Mouse (Mus musculus) macrophage (primary cell): ENCODE measurements around the gene Tcf3. TPM values are rescaled to one million over a fixed set of nuclear protein-coding genes. Genes with fewer than 3 reads are reported as not detected.

Source experiments
- H3K27ac ChIP-seq: fragments of 350-480 bp; formaldehyde crosslinking; 2 replicates; pipeline ENCODE4 v1.9.0; 2021
- H3K36me3 ChIP-seq: fragments of 350-480 bp; formaldehyde crosslinking; 2 replicates; pipeline ENCODE4 v1.9.0; 2021; ENCODE audit errors: inconsistent target
- H3K4me3 ChIP-seq: fragments of 350-480 bp; formaldehyde crosslinking; 2 replicates; pipeline ENCODE4 v1.9.0; 2021; ENCODE audit errors: inconsistent target
- H3K79me2 ChIP-seq: fragments of 350-480 bp; formaldehyde crosslinking; 2 replicates; pipeline ENCODE4 v1.9.0; 2021; ENCODE audit errors: inconsistent target
- WGBS: methylation state at CpG from one replicate; pipeline ENCODE4 v1.1.7; 2026; ENCODE audit warnings: inconsistent platforms; ENCODE audit not compliant: missing documents; 5-methylcytosine and 5-hydroxymethylcytosine counted together
- polyA plus RNA-seq: library from polyadenylated mRNA; stranded (reverse); fragments of 250-400 nt; gene quantifications from 3 replicates; pipeline ENCODE4 v1.2.4, GENCODE M21; 2018; ENCODE audit warnings: inconsistent platforms

Tcf3 gene
- polyA plus RNA-seq, 1 experiment from 2014 or later, result 9.2 TPM

DNA sequence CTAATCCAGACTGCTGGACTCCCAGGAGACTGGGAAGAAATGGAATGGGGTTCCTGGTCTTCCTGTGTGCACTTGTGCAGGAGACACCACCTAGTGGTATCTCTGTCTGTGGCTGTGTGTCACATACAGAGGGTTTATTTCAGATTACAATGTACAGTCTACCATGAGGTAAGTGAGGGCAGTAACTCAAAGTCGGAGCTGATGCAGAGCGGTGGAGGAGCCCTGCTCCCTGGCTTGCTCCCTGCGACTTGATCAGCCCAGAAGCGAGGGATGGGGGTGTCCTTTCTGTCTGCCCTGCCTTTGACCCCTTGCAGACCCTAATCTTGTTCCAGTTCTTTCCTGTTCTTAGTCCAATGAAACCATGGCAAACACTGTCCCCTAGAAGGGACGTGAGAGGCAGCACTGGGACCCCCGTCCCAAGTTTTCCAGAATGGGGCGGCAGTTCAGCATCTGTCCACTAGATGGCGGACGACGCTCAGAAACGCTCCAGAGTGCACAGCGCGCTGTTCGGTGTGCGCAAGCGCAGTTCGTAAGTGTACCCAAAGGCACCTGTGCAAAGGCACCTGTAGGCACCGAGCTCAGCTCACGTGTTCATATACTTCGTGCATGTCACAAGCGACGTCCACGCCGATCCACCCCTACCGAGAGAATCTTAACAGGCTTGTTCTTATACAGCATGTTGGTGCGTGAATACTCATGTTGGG is 12.6 kb upstream of the Tcf3 start:
- Histone ChIP-seq H3K79me2 (no peaks in the 10 kb centered on the region), H3K36me3 (no peaks in the 10 kb centered on the region), H3K4me3 (no peak overlapping the region), H3K27ac (no peak overlapping the region)
- WGBS, result 10% methylated on average over 26 of the region's 26 CpGs

DNA sequence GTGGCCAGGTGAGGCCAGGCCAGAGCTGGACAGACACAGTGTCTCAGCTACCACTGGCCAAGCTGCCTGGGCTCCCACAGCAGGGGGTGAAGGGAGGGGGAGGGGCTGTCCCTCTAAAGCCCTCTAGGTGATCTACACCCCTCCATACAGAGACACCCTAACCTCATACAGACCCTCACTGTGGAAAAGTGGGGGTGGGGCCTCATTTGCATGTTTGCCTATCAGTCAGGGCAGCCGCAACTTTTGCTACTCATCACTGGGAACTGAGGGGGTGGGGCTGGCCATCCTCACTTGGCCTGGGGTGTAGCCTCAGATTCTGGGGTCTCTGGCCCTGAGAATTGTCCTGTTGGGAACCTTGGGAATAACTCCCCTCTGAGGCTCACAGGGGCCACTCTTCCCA is 11.6 kb upstream of the Tcf3 start:
- WGBS, result 89% methylated on average over 1 of the region's 1 CpGs

DNA sequence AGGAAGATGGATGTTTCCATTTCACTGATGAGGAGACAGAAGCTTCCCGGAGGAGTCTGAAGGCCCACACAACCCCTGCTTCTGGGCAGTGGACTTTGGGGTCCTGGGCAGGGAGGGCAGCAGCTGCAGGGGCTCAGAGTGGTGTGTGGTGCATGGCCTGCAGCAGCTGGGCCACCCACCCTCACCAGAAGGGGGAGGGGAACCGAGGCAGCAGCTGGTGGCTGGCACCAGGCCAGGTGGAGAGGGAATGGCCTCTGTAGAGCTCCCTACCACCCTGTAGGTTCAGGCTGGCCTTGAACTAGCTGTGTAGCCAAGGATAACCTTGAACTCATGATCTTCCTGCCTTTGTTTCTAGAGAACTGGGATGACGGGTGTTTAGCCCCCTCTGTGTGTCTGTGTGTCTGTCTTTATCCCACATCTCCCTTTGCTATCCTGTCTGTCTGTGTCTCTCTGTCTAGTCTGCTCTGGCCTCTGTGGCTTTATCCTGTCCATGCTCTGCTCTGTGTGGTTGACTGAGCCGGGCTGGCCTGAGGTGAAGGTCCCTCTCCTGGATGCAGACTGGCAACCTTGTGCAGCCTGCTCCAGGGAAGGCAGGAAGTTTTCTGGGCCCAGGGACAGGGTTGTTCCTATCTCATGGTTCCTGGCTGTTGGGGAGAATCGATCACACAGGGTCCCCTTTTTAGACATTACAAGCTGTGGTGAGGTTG is 11.0 kb upstream of the Tcf3 start:
- Histone ChIP-seq H3K79me2 (no peaks in the 10 kb centered on the region), H3K4me3 (no peak overlapping the region), H3K27ac (no peak overlapping the region), H3K36me3 (no peaks in the 10 kb centered on the region)
- WGBS, result 64% methylated on average over 5 of the region's 5 CpGs

More for the DNA sequence above, 11.6 kb upstream of the Tcf3 start:
- Histone ChIP-seq H3K79me2 (no peaks in the 10 kb centered on the region), H3K27ac (no peak overlapping the region), H3K4me3 (no peak overlapping the region), H3K36me3 (no peaks in the 10 kb centered on the region)

DNA sequence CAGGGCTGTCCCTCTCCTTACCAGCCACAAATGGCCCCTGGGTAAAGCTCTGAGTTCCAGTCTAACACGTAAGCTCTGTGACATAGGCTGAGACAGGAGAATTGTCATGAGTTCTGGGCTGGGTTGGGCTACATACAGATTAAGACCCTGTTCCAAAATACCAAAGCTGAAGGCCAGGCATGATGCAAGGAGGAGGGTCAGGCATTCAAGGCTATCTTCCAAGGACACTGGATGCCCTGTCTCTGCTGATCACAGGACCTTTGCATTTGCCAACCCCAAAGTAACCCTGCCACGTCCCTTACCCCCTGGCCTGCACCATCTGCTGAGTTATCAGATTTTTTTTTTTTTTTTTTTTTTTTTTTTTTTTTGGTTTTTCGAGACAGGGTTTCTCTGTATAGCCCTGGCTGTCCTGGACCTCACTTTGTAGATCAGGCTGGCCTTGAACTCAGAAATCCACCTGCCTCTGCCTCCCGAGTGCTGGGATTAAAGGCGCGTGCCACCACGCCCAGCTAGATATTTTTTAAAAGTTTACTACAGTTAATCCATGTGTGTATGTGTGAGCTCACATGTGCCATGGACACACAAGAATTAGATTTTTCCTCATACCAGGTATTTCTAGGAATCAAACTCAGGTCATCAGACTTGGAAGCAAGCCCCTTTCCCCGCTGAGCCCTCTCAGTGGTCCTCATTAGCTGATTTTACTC is 10.3 kb upstream of the Tcf3 start:
- no peaks in the 10 kb centered on the region for H3K36me3 ChIP-seq
- 95% methylated on average over 7 of the region's 8 CpGs for WGBS
- H3K79me2 ChIP-seq, result no peaks in the 10 kb centered on the region
- H3K4me3 ChIP-seq, result no peak overlapping the region
- H3K27ac ChIP-seq, result no peak overlapping the region

DNA sequence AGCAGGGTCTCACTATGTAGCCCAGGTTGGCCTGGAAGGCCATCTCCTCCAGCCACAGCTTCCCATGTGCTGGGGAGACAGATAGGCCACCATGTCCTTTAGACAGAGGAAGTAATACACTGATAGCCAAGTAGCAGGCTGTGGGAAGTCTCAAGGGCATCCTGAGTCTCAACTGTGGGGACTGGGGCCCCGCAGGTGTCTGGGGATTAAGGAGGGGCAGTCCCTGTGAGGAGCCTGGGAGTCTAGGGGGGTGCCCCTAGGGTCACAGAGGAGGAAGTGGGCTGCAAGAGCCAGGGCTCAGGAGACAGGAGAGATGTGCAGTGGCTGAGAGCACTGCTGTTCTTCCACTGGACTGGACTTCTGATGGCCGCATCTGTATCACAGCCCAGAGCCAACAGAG is 9.5 kb upstream of the Tcf3 start:
- Histone ChIP-seq H3K36me3 (no peaks in the 10 kb centered on the region), H3K27ac (no peak overlapping the region), H3K79me2 (no peaks in the 10 kb centered on the region), H3K4me3 (no peak overlapping the region)
- WGBS, result 51% methylated on average over 2 of the region's 2 CpGs

DNA sequence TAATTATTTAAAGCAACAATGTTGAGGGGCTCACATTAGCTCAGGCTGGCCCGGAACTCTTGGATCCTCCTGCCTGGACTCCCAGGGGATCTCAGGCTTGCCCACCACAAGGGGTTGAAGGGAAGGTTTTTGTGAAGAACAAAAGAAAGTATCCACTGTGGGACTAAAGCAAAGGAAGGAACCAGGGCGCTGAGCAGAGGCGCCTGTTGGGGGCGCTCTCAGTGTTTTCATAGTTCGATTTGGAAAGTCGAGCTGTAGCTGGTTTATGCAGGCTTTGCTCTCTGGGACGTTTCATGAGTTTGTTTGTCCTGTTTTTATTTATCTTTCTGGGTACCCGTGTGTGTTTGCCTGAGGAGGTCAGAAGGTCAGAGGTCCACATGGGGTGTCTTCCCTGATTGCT is 8.2 kb upstream of the Tcf3 start:
- Histone ChIP-seq H3K79me2 (no peaks in the 10 kb centered on the region), H3K27ac (no peak overlapping the region), H3K4me3 (no peak overlapping the region), H3K36me3 (no peaks in the 10 kb centered on the region)
- 84% methylated on average over 8 of the region's 8 CpGs for WGBS

DNA sequence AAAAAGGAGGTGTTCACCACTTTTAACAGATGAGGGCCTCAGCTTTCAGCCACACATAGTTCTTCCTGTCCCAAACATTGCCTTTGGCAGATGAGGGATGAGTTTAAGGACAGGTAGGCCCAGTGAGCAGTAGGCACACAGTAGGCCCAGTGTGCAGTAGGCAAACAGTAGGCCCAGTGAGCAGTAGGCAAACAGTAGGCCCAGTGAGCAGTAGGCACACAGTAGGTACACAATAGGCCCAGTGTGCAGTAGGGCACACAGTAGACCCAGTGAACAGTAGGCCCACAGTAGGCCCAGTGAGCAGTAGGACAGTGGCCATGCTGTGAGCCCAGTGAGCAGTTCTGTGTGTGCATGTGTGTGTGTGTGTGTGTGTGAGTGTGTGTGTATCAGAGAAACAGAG is 6.6 kb upstream of the Tcf3 start:
- H3K27ac ChIP-seq, result no peak overlapping the region
- no peaks in the 10 kb centered on the region for H3K79me2 ChIP-seq
- no peaks in the 10 kb centered on the region for H3K36me3 ChIP-seq
- H3K4me3 ChIP-seq, result no peak overlapping the region

DNA sequence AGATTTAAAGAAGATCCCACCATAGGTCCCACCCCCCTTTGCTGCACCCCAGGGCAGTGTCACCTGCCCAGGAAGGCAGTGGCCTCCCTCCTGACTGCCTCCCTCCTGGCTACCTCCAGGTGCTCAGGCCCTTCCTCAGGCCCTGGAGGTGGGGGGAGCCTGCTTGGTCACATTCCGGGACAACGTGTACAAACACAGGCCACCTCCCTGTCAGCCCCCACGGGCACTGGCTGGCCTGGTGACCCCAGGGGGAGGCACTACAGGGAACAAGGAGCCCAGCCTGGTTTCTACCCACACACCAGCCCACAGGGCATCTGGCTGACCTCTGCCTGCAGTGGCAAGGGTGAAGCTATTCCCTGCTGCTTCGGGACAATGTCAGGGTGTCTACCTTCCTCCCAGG is 4.5 kb upstream of the Tcf3 start:
- 78% methylated on average over 4 of the region's 4 CpGs for WGBS
- no peak overlapping the region for H3K4me3 ChIP-seq
- H3K79me2 ChIP-seq, result no peaks in the 10 kb centered on the region
- H3K36me3 ChIP-seq, result no peaks in the 10 kb centered on the region
- no peak overlapping the region for H3K27ac ChIP-seq

DNA sequence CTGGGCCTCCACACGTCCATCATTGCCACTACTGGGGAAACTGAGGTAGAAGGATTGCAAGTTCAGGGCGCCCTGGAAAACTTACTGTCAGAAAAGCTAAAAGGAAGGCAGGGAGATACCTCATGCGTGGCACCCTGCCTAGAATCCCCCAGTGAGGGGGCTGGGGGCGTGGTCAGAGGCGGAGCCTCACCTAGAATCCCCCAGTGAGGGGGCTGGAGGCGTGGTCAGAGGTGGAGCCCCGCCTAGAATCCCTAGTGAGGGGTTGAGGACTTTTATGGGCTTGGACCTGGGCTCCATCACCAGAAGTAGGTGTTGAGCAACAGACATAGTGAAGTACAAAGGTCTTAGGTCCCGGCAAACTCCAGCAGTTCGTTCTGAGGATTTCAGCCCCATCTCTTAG is 2.8 kb upstream of the Tcf3 start:
- no peak overlapping the region for H3K27ac ChIP-seq
- WGBS, result 38% methylated on average over 9 of the region's 9 CpGs
- no peaks in the 10 kb centered on the region for H3K36me3 ChIP-seq
- peaks cover 16% of the 10 kb centered on the region; the same call in 1 of the 2 replicates for H3K79me2 ChIP-seq
- no peak overlapping the region for H3K4me3 ChIP-seq

DNA sequence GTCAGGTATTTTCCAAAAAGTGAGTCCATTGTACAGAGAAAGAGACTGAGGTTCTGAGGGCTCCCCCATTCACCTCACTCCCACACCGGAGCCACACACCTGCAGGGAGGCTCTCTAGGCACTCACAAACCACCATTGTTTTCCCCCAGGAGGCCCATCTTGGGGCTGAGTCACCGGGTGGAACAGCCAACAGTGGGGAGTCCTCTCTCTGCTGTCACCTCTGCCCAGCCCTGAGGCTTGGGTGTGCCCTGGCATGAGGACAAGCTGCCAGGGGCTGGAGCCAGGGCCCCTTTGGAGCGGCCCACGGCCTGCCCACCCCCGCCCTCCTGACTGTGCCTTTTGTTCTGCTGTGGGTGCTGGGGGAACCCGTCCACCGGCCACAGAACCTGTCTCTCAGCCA is 2.3 kb upstream of the Tcf3 start:
- no peak overlapping the region for H3K4me3 ChIP-seq
- 40% methylated on average over 6 of the region's 7 CpGs for WGBS
- no peaks in the 10 kb centered on the region for H3K36me3 ChIP-seq
- peaks cover 16% of the 10 kb centered on the region; the same call in 1 of the 2 replicates for H3K79me2 ChIP-seq
- no peak overlapping the region for H3K27ac ChIP-seq

DNA sequence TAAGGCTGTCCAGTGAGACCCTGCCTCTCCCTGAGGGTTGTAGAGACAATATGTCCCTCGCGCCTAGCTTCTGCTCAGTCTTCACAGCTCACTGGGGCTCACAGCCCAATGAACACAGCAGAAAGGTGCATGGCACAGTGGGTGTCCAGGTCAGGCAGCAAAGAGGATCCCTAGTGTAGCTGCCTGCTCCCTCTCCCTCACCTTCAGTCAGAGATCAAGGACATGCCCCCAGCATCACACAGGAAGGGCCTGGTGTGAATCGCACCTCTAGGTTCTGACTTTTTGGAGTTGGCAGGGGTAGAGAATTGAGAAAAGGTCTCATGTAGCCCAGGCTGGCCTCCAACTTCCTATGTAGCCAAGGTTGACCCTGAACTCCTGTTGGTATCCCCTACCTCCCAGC is 1.4 kb upstream of the Tcf3 start:
- H3K27ac ChIP-seq, result no peak overlapping the region
- no peak overlapping the region for H3K4me3 ChIP-seq
- no peaks in the 10 kb centered on the region for H3K36me3 ChIP-seq
- WGBS, result 93% methylated on average over 3 of the region's 3 CpGs
- H3K79me2 ChIP-seq, result peaks cover 16% of the 10 kb centered on the region; the same call in 1 of the 2 replicates

DNA sequence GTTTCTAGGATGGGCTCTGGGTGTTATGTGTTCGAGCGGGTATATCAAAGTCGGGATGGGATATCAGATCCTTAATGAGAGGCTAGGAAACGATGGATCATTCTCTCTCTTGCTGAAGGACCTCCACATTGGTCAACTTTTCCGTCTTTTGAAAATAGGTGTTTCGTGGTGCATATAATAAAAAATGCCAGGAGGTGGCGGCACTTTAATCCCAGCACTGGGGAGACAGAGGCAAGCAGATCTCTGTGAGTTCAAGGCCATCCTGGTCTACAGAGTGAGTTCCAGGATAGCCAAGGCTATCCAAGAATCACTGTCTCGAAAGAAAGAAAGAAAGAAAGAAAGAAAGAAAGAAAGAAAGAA is 766 bp upstream of the Tcf3 start:
- H3K4me3 ChIP-seq, result peak overlapping the region; percentile 35; the same call in 1 of the 2 replicates
- 23% methylated on average over 8 of the region's 8 CpGs for WGBS
- H3K79me2 ChIP-seq, result peaks cover 16% of the 10 kb centered on the region; the same call in 1 of the 2 replicates
- peak overlapping the region; percentile 93 for H3K27ac ChIP-seq
- H3K36me3 ChIP-seq, result no peaks in the 10 kb centered on the region

DNA sequence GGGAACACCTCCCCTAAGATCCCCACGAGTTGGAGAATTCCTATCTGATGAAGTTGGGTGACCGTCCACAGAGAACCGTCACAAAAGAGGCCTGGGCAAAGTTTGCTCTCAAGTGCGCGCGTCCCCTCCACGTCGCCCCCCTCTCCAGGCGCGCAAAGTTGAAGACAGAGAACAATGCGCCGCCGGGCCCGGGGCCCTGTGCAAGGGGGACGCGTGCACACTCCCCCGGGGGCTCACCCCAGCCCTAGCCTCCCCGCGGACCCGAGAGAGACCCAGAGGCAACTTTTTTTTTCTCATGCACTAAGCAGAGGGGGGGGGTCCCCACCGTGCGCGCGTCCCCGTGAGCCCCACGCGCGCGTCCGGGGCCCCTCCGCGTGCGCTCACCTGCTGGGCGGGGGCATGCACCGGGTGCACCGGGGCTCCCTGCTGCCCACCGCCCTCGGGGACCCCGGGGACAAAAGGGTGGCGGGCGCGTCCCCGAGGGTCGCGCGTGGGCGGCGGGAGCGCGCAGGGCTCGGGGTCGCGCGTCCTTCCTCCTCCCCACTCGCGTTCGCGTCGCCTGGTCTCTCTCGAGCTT is 423 bp downstream of the Tcf3 start:
- H3K79me2 ChIP-seq, result peaks cover 16% of the 10 kb centered on the region; the same call in 1 of the 2 replicates
- peak overlapping the region; percentile 42 for H3K4me3 ChIP-seq
- H3K36me3 ChIP-seq, result no peaks in the 10 kb centered on the region
- whole genome bisulfite sequencing, result under 1% methylated on average over 48 of the region's 60 CpGs
- no peak overlapping the region for H3K27ac ChIP-seq

DNA sequence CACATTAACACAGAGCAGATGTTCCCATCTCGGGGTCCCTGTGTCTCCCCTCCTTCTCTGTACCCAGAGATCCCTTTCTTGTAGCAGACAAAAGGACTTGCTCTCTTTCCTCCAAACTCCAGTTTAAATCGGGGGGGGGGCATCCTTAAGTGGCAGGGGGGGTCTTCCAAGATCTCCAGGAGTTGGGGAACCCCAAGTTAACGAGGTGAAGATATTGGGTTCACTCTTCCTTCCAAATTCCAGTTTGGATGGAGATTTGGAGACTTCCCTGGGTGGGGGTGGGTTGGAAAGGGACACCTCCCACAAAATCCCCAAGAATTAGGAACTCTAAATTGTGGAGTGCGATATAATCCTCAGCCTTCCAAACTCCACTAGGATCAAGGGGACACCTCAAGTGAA is 1.1 kb downstream of the Tcf3 start:
- peaks cover 16% of the 10 kb centered on the region; the same call in 1 of the 2 replicates for H3K79me2 ChIP-seq
- peaks cover 4% of the 10 kb centered on the region; the same call in 1 of the 2 replicates for H3K36me3 ChIP-seq
- 7% methylated on average over 4 of the region's 4 CpGs for WGBS
- no peak overlapping the region for H3K27ac ChIP-seq
- H3K4me3 ChIP-seq, result peak overlapping the region; percentile 42
